Mouse (Mus musculus) kidney, embryonic 16.5 days (tissue): ENCODE results near the gene Pcf11. TPM values are rescaled to one million over a fixed set of nuclear protein-coding genes. Genes with fewer than 3 reads are reported as not detected.

Experiments used
- polyA plus RNA-seq: library from polyadenylated mRNA; unstranded; fragments of >200 nt; fragmentation: Nextera tagmentation; extraction: Ambion mirVana; gene quantifications from 2 replicates; pipeline ENCODE4 v1.2.1, GENCODE M21; 2015

Pcf11 gene
- polyA plus RNA-seq, 1 experiment from 2014 or later: 17.8 TPM

Other genes with a start within 250 kb of the Pcf11 start
- gene Ccdc90b, start 108.8 kb downstream of the Pcf11 start, polyA plus RNA-seq: 50.3 and 52.7 TPM in 2 replicates
- gene Ankrd42, start 32.8 kb downstream of the Pcf11 start, polyA plus RNA-seq: 7.3 and 8.0 TPM in 2 replicates
- 7.4 and 8.0 TPM in 2 replicates for gene Rab30, start 71.7 kb upstream of the Pcf11 start, polyA plus RNA-seq
- gene Ddias, start 204.3 kb upstream of the Pcf11 start, polyA plus RNA-seq: 12.0 and 13.4 TPM in 2 replicates
- 23.0 TPM in 2 replicates for gene Prcp, start 204.5 kb upstream of the Pcf11 start, polyA plus RNA-seq